Mouse (Mus musculus) lung, adult 2 months (tissue): Measurements from ENCODE around the gene Vezf1. TPM values are rescaled to one million over a fixed set of nuclear protein-coding genes. Genes with fewer than 3 reads are reported as not detected.

Source experiments
- DNase-seq: peaks from one replicate; pipeline ENCODE4 v3.0.0; 2022
- H3K4me1 ChIP-seq: fragments of 200-500 bp; 2 replicates; pipeline ENCODE4 v1.6.1; 2011; ENCODE audit warnings: low read length; ENCODE audit not compliant: control insufficient read depth, insufficient read depth
- H3K4me3 ChIP-seq: fragments of 200-500 bp; replicated peaks from 2 replicates; pipeline ENCODE3; 2011; ENCODE audit warnings: low read depth, mild to moderate bottlenecking, control low read depth, low read length; ENCODE audit errors: extremely low read depth
- CTCF ChIP-seq: fragments of 200-500 bp; IDR thresholded peaks from 2 replicates; pipeline ENCODE4 v1.5.1; 2011; ENCODE audit warnings: mild to moderate bottlenecking, low read length, control low read depth; ENCODE audit not compliant: insufficient read depth
- POLR2A ChIP-seq: fragments of 200-500 bp; IDR thresholded peaks from 2 replicates; pipeline ENCODE4 v1.6.1; 2011; ENCODE audit warnings: low read depth, mild to moderate bottlenecking, control low read depth, low read length, borderline replicate concordance; ENCODE audit errors: extremely low read depth
- WGBS: fragments of 180-500 bp; shearing (Covaris S2); methylation state at CpG from one replicate; pipeline ENCODE4 v1.1.7; 2018; 5-methylcytosine and 5-hydroxymethylcytosine counted together
- polyA plus RNA-seq: library from polyadenylated mRNA; depleted of rRNA; stranded (reverse); fragments of >200 nt; gene quantifications from 2 replicates; pipeline ENCODE4 v1.2.3, GENCODE M21; 2012; rRNA removed

Gene Vezf1
- polyA plus RNA-seq = 22.4 and 26.5 TPM in 2 replicates

GRCm38 (mm10) chr11:88067586-88068410 lies at the start of gene Vezf1:
Vezf1 (plus strand) TSS chr11:88068279.
- TF ChIP-seq POLR2A (peak; percentile 81; the same call in 1 of the 2 replicates), CTCF (no peak)
- peaks cover 21% of the 10 kb centered on the region for H3K4me1 ChIP-seq
- DNase-seq = peak; percentile 76
- 1% methylated on average over 45 of the region's 81 CpGs for WGBS
- peak within 1 kb of the TSS; percentile 82 for H3K4me3 ChIP-seq

- H3K4me1 ChIP-seq = no peaks in the 10 kb centered on the region
- 75% methylated on average over 2 of the region's 2 CpGs for WGBS
- H3K4me3 ChIP-seq = no peak overlapping the region
- DNase-seq = no peak
- TF ChIP-seq CTCF (no peak), POLR2A (no peak)
Measured at GRCm38 (mm10) chr11:88023933-88024332, 44.1 kb upstream of the Vezf1 start.

- WGBS = 80% methylated on average over 9 of the region's 9 CpGs
- TF ChIP-seq CTCF = no peak
- TF ChIP-seq POLR2A = no peak
- no peak overlapping the region for H3K4me3 ChIP-seq
- DNase-seq = no peak
- no peaks in the 10 kb centered on the region for H3K4me1 ChIP-seq
Measured at GRCm38 (mm10) chr11:88027391-88028035, 40.6 kb upstream of the Vezf1 start.

DNA sequence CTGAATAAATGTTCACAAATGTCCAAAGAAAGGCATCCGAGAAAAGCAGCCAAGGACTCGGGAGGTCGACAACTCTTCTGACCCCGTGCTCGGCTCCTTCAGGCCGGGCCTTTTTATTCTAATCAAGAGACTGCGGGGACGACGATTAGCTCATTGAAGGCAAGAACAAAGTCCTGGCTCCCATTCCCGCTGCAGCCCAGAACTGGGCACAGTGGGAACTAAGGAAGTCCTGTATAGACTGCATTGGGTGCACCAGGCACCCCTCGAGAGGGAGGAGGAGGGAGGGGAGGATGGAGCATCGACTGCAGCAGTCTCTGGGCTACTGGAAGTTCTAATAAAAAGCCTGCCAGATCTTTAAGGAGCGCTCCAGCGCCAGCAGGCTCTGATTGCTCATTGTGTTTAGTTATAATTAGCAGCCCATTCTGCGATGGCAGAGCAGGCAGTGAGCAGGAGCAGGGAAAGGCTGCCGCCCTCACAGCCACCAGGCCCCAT lies 39.8 kb upstream of the Vezf1 start:
- 48% methylated on average over 16 of the region's 16 CpGs for WGBS
- TF ChIP-seq CTCF = no peak
- TF ChIP-seq POLR2A = no peak
- no peak overlapping the region for H3K4me3 ChIP-seq

DNA sequence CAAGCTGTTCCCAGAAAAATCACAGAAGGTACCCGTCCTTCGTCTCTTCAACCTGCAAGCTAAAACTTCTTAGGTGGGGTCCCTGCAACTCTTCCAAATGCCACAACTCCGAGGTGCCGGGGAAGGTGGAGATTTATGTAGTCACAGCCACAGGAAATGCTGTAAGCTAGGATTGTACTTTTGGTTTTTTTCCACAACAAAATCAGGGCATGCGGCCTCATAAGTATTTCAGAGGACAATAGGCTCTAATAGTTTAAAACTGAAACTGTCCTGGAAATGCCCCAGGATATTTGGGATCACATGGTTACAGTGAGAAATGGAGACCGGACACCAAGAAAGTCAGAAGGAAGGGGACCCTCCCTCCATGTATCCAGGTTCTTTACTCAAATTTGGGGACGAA lies 37.9 kb upstream of the Vezf1 start:
- 74% methylated on average over 7 of the region's 7 CpGs for WGBS
- no peak for DNase-seq
- Histone ChIP-seq H3K4me3 (no peak overlapping the region), H3K4me1 (no peaks in the 10 kb centered on the region)
- TF ChIP-seq POLR2A (no peak), CTCF (no peak)

More for the DNA sequence above, 39.8 kb upstream of the Vezf1 start:
- no peaks in the 10 kb centered on the region for H3K4me1 ChIP-seq
- DNase-seq = no peak

GRCm38 (mm10) chr11:88030836-88031235 lies 37.2 kb upstream of the Vezf1 start:
- 46% methylated on average over 2 of the region's 2 CpGs for WGBS
- DNase-seq = no peak
- Histone ChIP-seq H3K4me1 (no peaks in the 10 kb centered on the region), H3K4me3 (no peak overlapping the region)
- TF ChIP-seq CTCF (no peak), POLR2A (no peak)

DNA sequence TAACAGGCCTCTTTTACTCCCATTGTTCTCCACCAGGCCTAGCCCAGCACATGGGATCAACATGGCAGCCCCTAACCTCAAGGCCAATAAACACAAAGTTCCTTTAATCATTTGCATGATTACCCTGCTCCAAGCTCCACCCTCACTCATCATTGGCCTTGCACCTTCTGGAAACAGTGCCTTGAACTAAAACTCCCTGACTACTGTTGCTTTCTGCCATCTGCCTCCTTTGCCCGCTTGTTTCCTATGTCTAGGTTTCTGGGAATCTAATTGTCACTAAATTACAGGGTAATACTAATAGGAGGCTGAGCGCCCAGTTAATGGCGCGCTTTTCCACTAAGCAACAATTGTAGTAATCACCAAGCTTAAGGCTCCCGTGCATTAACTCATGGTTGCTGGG lies 36.3 kb upstream of the Vezf1 start:
- DNase-seq = no peak
- TF ChIP-seq POLR2A (no peak), CTCF (no peak)
- Histone ChIP-seq H3K4me3 (no peak overlapping the region), H3K4me1 (no peaks in the 10 kb centered on the region)
- 93% methylated on average over 5 of the region's 5 CpGs for WGBS

- DNase-seq = no peak
- 82% methylated on average over 7 of the region's 7 CpGs for WGBS
- Histone ChIP-seq H3K4me1 (no peaks in the 10 kb centered on the region), H3K4me3 (no peak overlapping the region)
- TF ChIP-seq CTCF (no peak), POLR2A (no peak)
Measured at GRCm38 (mm10) chr11:88035970-88036369, 32.1 kb upstream of the Vezf1 start.

- 69% methylated on average over 10 of the region's 10 CpGs for WGBS
- Histone ChIP-seq H3K4me3 (no peak overlapping the region), H3K4me1 (no peaks in the 10 kb centered on the region)
- no peak for DNase-seq
- TF ChIP-seq POLR2A (no peak), CTCF (no peak)
Measured at GRCm38 (mm10) chr11:88036761-88037251, 31.3 kb upstream of the Vezf1 start.
